Mouse (Mus musculus): ENCODE results near the gene Ccdc3.
"Not testable (repeated sequence)": the region's sequence is repeated elsewhere in the genome, so short reads cannot be mapped to it uniquely, and the experiment has no call there.

The Ccdc3 gene

GRCm38 (mm10) chr2:5214581-5214980, 77.0 kb downstream of the Ccdc3 start:
- DNase-seq (ENCODE audit: low spot score in 2 of 2) = no peak

- DNase-seq (ENCODE audit: low spot score in 2 of 2) = no peak
Measured at GRCm38 (mm10) chr2:5215252-5215815, 77.8 kb downstream of the Ccdc3 start.

- DNase-seq (ENCODE audit: low spot score in 2 of 2) = no peak
Measured at GRCm38 (mm10) chr2:5219206-5219605, 81.6 kb downstream of the Ccdc3 start.

- DNase-seq (ENCODE audit: low spot score in 2 of 2) = no peak
Measured at GRCm38 (mm10) chr2:5219847-5220375, 82.3 kb downstream of the Ccdc3 start.

- DNase-seq (ENCODE audit: low spot score in 2 of 2) = no peak
Measured at GRCm38 (mm10) chr2:5222571-5222970, 85.0 kb downstream of the Ccdc3 start.

- no peak for DNase-seq (ENCODE audit: low spot score in 2 of 2)
Measured at GRCm38 (mm10) chr2:5236846-5237482, 99.4 kb downstream of the Ccdc3 start.

- no peak for DNase-seq (ENCODE audit: low spot score in 2 of 2)
Measured at GRCm38 (mm10) chr2:5237870-5238269, 100.3 kb downstream of the Ccdc3 start.

- DNase-seq (ENCODE audit: low spot score in 2 of 2) = no peak
Measured at GRCm38 (mm10) chr2:5239492-5239891, 101.9 kb downstream of the Ccdc3 start.

- peak; percentile 67 to 69 for DNase-seq (ENCODE audit: low spot score in 2 of 2)
Measured at GRCm38 (mm10) chr2:5241469-5241897, 103.9 kb downstream of the Ccdc3 start.

GRCm38 (mm10) chr2:5249199-5249598, 111.6 kb downstream of the Ccdc3 start:
- not testable (repeated sequence) for DNase-seq (ENCODE audit: low spot score in 2 of 2)

GRCm38 (mm10) chr2:5249969-5250368, 112.4 kb downstream of the Ccdc3 start:
- DNase-seq (ENCODE audit: low spot score in 2 of 2) = peak; percentile 63 to 76

- DNase-seq (ENCODE audit: low spot score in 2 of 2) = no peak
Measured at GRCm38 (mm10) chr2:5258250-5258649, 120.7 kb downstream of the Ccdc3 start.

GRCm38 (mm10) chr2:5262279-5262678, 124.7 kb downstream of the Ccdc3 start:
- DNase-seq (ENCODE audit: low spot score in 2 of 2) = no peak

- no peak for DNase-seq (ENCODE audit: low spot score in 2 of 2)
Measured at GRCm38 (mm10) chr2:5267980-5268379, 130.4 kb downstream of the Ccdc3 start.

Measured in frontal cortex, postnatal 10 days (tissue).